Mouse (Mus musculus): Measurements from ENCODE around the gene Nck2. TPM values are rescaled to one million over a fixed set of nuclear protein-coding genes. Genes with fewer than 3 reads are reported as not detected.

Gene Nck2
- total RNA-seq, 2 experiments from 2014 or later = 17.2 to 17.8 TPM

- DNase-seq (ENCODE audit: low spot score) = no peak
Observed at GRCm38 (mm10) chr1:43429924-43430876, 14.2 kb upstream of the Nck2 start.

- DNase-seq (ENCODE audit: low spot score) = peak; percentile 62
Observed at GRCm38 (mm10) chr1:43433853-43434252, 10.5 kb upstream of the Nck2 start.

DNA sequence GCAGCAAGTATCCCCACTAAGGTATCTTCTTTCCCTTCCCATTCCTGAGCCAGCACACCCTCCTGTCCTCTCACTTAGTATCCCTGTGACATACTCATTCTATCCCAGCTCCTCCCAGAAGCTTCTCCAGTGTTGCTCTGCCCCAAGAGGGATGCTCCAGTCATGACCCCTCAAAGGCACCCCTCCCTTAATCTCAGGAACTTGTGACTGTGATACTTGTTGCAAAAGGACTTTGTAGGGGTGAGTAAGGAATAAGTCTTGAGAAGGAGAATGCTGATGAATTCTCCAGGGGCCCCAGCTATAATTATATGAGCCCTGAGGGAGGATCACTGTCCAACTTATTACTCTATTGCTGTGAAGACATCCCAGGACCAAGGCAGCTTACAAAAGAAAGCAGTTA lies 7.8 kb upstream of the Nck2 start:
- DNase-seq (ENCODE audit: low spot score) = no peak

DNA sequence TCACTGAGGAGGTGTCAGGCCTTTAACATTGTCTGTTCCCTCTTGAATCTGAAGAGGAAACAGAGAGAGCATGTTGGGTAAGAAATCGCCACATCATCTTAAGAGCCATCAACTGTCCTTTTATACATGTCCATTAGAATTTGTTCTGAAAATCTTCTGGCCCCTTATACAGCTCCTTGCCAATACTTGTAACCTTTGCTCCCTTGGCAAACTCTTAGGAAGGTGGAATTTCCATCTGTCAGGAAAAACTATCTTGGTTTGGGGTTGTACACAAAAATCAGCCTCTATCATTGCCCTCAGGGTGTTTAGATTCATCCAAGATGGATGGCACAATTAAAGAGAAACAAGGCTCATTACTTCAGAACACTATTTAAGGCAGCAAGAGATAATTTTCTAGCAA lies 5.1 kb upstream of the Nck2 start:
- no peak for DNase-seq (ENCODE audit: low spot score)

- DNase-seq (ENCODE audit: low spot score) = no peak
Observed at GRCm38 (mm10) chr1:43442568-43442967, 1.8 kb upstream of the Nck2 start.

- DNase-seq (ENCODE audit: low spot score) = peak; percentile 63
Observed at GRCm38 (mm10) chr1:43445170-43446088, 1.1 kb downstream of the Nck2 start.

GRCm38 (mm10) chr1:43446089-43446533 lies 1.7 kb downstream of the Nck2 start:
- DNase-seq (ENCODE audit: low spot score) = peak; percentile 60

DNA sequence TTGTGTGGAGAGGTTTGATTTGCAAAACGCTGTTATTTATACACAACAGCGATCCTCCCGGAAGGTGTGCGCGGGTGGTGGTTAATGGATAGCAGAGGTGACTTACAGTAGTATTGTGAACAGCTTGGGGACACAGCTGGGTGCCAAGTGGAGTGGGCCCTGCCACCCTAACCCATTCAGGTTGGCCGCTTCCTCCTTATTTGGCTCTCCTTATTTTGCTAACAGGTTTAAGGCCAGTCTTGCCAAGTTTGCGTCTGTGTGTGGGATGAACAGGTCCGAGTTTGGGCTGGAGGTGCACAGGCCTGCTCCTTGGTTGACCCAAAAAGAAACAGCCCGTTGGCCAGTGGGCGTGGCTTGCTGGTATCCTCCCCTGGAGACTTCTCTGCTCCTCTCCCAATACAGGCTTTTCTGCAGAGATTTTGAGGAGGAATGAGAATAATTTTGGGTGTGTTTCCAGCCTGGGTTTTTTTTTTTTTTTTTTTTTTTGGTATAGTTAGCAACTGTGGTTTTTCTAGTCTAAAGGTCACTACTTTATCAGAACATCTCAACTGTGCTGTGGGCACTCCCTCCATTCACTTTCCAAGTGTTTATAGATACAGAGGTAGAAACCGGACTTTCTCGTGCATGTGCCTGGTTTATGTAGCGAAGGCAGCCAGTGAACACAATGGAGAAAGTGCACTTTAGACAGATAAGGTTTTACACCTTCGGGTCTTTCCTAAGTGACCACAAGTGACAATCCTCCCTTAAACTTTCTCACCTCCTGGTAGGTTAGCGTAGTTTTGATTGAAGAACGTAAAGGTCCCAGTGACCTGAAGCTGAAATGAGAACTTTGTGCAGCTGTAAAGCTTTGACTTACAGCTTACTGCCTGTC lies 2.6 kb downstream of the Nck2 start:
- peak; percentile 49 for DNase-seq (ENCODE audit: low spot score)

GRCm38 (mm10) chr1:43447602-43448287 lies 3.4 kb downstream of the Nck2 start:
- DNase-seq (ENCODE audit: low spot score) = no peak

- DNase-seq (ENCODE audit: low spot score) = no peak
Observed at GRCm38 (mm10) chr1:43450811-43451210, 6.4 kb downstream of the Nck2 start.

DNA sequence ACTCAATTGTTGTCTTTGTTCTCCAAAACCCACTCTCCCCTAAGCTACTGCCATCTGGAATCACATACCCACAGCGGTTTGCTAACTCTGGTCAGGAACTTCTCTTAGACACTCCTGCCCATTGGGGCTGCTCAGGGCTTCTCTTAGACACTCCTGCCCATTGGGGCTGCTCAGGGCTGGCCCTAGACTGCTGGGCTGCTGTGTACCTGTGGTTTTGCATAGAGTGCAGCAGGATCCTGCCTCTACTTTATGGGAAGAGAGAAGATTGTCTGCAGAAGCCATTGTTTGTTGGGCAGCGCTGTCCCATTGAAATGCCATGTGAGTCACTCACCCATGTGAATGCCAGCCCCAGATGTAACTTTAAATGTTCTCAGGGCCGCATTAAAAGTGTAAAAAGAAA lies 9.3 kb downstream of the Nck2 start:
- no peak for DNase-seq (ENCODE audit: low spot score)

GRCm38 (mm10) chr1:43454741-43455140 lies 10.4 kb downstream of the Nck2 start:
- no peak for DNase-seq (ENCODE audit: low spot score)

DNA sequence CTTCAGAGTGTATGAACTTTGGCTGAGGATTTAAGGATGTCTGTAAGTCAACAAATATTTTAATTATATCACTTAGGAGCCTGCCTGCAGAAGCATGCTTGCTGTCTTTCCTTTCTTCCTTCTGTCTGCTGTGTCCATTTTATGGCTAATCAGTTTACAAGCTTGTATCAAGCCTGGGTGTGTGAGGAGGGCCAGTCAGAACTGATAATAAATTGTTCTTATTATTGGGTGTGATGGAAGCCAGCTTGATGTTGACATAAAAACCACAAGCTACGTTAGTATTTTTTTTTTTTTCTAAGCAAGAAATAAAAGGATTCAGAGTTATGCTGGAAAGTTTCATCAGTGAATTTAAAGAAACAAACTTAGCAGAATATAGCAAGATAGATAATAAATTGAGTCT lies 10.8 kb downstream of the Nck2 start:
- DNase-seq (ENCODE audit: low spot score) = no peak

GRCm38 (mm10) chr1:43457012-43457766 lies 12.8 kb downstream of the Nck2 start:
- no peak for DNase-seq (ENCODE audit: low spot score)

- DNase-seq (ENCODE audit: low spot score) = no peak
Observed at GRCm38 (mm10) chr1:43460468-43460867, 16.1 kb downstream of the Nck2 start.

GRCm38 (mm10) chr1:43462666-43463065 lies 18.3 kb downstream of the Nck2 start:
- peak; percentile 90 for DNase-seq (ENCODE audit: low spot score)

GRCm38 (mm10) chr1:43463941-43464682 lies 19.7 kb downstream of the Nck2 start:
- no peak for DNase-seq (ENCODE audit: low spot score)

- no peak for DNase-seq (ENCODE audit: low spot score)
Observed at GRCm38 (mm10) chr1:43464976-43465375, 20.6 kb downstream of the Nck2 start.

Data from gastrocnemius, adult 18-20 months (tissue).